In the genomic region with DNA sequence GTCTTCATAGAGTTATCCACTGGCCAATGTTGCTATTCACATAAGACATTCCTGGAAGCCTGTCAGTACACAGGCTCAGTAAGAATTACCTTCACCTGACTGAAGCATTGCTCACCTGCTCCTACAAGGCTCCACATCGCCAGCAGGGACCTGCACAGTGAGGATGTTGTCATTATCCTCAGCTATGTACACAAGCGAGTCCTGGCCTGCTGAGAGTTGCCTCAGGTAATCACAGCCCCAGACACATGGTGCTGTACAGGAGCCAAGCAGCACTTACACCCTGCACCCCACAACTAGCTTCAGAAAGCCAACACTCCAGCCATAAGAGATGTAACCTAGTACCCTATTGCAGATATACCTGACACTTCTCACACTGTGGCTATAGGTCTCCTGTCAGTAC, we compare ENCODE assay signal across 35 mouse cellular contexts. TPM values are rescaled to one million over a fixed set of nuclear protein-coding genes. Genes with fewer than 3 reads are reported as not detected.
DNase-seq lines count a peak whose midpoint lies in the region; ATAC-seq and TF ChIP-seq lines count a peak whose summit lies in the region.
"Had no signal": no experiment of that assay in that cellular context is flagged by ENCODE, and none has a peak within 500 bp of the region (broad histone marks: within the 10 kb centered on the region; RNA-seq: fewer than 3 reads in every experiment).

No protein-coding gene starts in this region.

- DNase-seq in embryonic facial prominence, embryonic 11.5 days (ENCODE audit: low spot score), result peak; percentile 13
- no peak for DNase-seq in embryonic facial prominence, embryonic 10.5 days (ENCODE audit: low spot score)
- peak; percentile 30 for DNase-seq in urinary bladder, adult 2 months (ENCODE audit: low spot score)
- DNase-seq in urinary bladder, postnatal 10 days (ENCODE audit: low spot score), result no peak
- no peak for DNase-seq in stomach, postnatal 0 days (ENCODE audit: low spot score)
- no peak for DNase-seq in gastrocnemius, adult 18-20 months (ENCODE audit: low spot score)
- DNase-seq: adrenal gland, adult 2 months; adrenal gland, postnatal 36 days; cerebellum, adult 18-20 months; cerebellum, postnatal 10 days; forebrain, postnatal 0 days; gastrocnemius, adult 2 months; gastrocnemius, postnatal 36 days; heart, adult 2 months; kidney, adult 2 months; kidney, postnatal 36 days; lung, embryonic 14.5 days; lung, postnatal 14 days; thymus, adult 2 months; thymus, postnatal 36 days had no signal

- no peaks in the 10 kb centered on the region for H3K4me1 ChIP-seq in embryonic facial prominence, embryonic 11.5 days (ENCODE audit: control insufficient read depth, insufficient read depth, low read length)
- 0 out of 2 replicates have a peak, but pooled peaks cover 6% of the 10 kb centered on the region for H3K4me1 ChIP-seq in embryonic facial prominence, embryonic 10.5 days
- H3K4me1 ChIP-seq in stomach, postnatal 0 days (replicated peaks; ENCODE audit: control insufficient read depth, insufficient read depth), result 0 out of 2 replicates have a peak, but pooled peaks cover 3% of the 10 kb centered on the region
- H3K4me1 ChIP-seq in heart, embryonic 11.5 days (ENCODE audit: control insufficient read depth, insufficient read depth, low read length), result no peaks in the 10 kb centered on the region
- H3K4me1 ChIP-seq: forebrain, embryonic 12.5 days; intestine, embryonic 15.5 days; liver, embryonic 15.5 days; midbrain, embryonic 12.5 days; neural tube, embryonic 13.5 days had no signal

- H3K36me3 ChIP-seq in embryonic facial prominence, embryonic 11.5 days (replicated peaks; ENCODE audit: control insufficient read depth, insufficient read depth, low read depth, low read length), result no peaks in the 10 kb centered on the region
- H3K36me3 ChIP-seq in embryonic facial prominence, embryonic 10.5 days (replicated peaks), result no peaks in the 10 kb centered on the region
- no peaks in the 10 kb centered on the region for H3K36me3 ChIP-seq in stomach, postnatal 0 days (ENCODE audit: control insufficient read depth, insufficient read depth, low read length)
- H3K36me3 ChIP-seq in heart, embryonic 11.5 days (ENCODE audit: control insufficient read depth, insufficient read depth, low read length), result no peaks in the 10 kb centered on the region
- H3K36me3 ChIP-seq: forebrain, embryonic 12.5 days; heart, embryonic 15.5 days; intestine, embryonic 15.5 days; liver, embryonic 15.5 days; midbrain, embryonic 12.5 days; neural tube, embryonic 13.5 days; stomach, embryonic 15.5 days had no signal

- ATAC-seq in embryonic facial prominence, embryonic 11.5 days (replicated peaks; ENCODE audit: insufficient number of reproducible peaks, low FRiP score, low TSS enrichment, low read depth), result no peak
- ATAC-seq in stomach, postnatal 0 days (ENCODE audit: low FRiP score, low TSS enrichment), result no peak; the same call in 1 of the 2 replicates
- no peak for ATAC-seq in frontal cortex, adult (ENCODE audit: low TSS enrichment)
- no peak for ATAC-seq in heart, embryonic 11.5 days (replicated peaks; ENCODE audit: insufficient number of reproducible peaks, low FRiP score, low TSS enrichment)
- ATAC-seq: activated CD4-positive, CD25-positive, alpha-beta regulatory T cell, adult 4 months; forebrain, postnatal 0 days; hindbrain, embryonic 16.5 days; intestine, embryonic 15.5 days had no signal

- peak; percentile 48 for TF ChIP-seq EP300 in stomach, postnatal 0 days (optimal IDR thresholded peaks at IDR 0.05)

- no peak overlapping the region for H3K4me2 ChIP-seq in embryonic facial prominence, embryonic 11.5 days (ENCODE audit: low read depth, low read length)
- no peak overlapping the region for H3K4me2 ChIP-seq in stomach, postnatal 0 days (replicated peaks; ENCODE audit: low read depth)
- H3K4me2 ChIP-seq in heart, embryonic 11.5 days, result no peak overlapping the region
- H3K4me2 ChIP-seq: forebrain, embryonic 12.5 days; heart, embryonic 15.5 days; intestine, embryonic 15.5 days; liver, embryonic 15.5 days; lung, embryonic 14.5 days; midbrain, embryonic 12.5 days; neural tube, embryonic 13.5 days; stomach, embryonic 15.5 days had no signal

- no peaks in the 10 kb centered on the region for H3K27me3 ChIP-seq in embryonic facial prominence, embryonic 11.5 days (ENCODE audit: control insufficient read depth, insufficient read depth, low read length)
- no peaks in the 10 kb centered on the region for H3K27me3 ChIP-seq in embryonic facial prominence, embryonic 10.5 days (replicated peaks; ENCODE audit: low read depth, poor library complexity, severe bottlenecking)
- H3K27me3 ChIP-seq in stomach, postnatal 0 days (ENCODE audit: control insufficient read depth, insufficient read depth, low read length), result no peaks in the 10 kb centered on the region
- H3K27me3 ChIP-seq in heart, embryonic 11.5 days (ENCODE audit: control insufficient read depth, insufficient read depth, low read length), result peaks cover 2% of the 10 kb centered on the region; the same call in 1 of the 2 replicates
- H3K27me3 ChIP-seq: forebrain, embryonic 12.5 days; intestine, embryonic 15.5 days; liver, embryonic 15.5 days; midbrain, embryonic 12.5 days; neural tube, embryonic 13.5 days; stomach, embryonic 15.5 days had no signal

- H3K4me3 ChIP-seq in embryonic facial prominence, embryonic 11.5 days (ENCODE audit: low read depth, low read length), result no peak overlapping the region
- no peak overlapping the region for H3K4me3 ChIP-seq in embryonic facial prominence, embryonic 10.5 days
- H3K4me3 ChIP-seq in stomach, postnatal 0 days (ENCODE audit: low read depth, low read length), result no peak overlapping the region
- no peak overlapping the region for H3K4me3 ChIP-seq in heart, embryonic 11.5 days (ENCODE audit: low read depth, low read length)
- H3K4me3 ChIP-seq: forebrain, embryonic 12.5 days; gastrocnemius, adult 2 months; heart, adult 2 months; heart, embryonic 15.5 days; intestine, embryonic 15.5 days; liver, embryonic 15.5 days; midbrain, embryonic 12.5 days; neural tube, embryonic 13.5 days; stomach, embryonic 15.5 days had no signal

- 71% methylated on average over 2 of the region's 2 CpGs for WGBS in embryonic facial prominence, embryonic 11.5 days
- 77% methylated on average over 2 of the region's 2 CpGs for WGBS in embryonic facial prominence, embryonic 10.5 days
- WGBS in stomach, postnatal 0 days, result 73% methylated on average over 2 of the region's 2 CpGs
- 73% methylated on average over 2 of the region's 2 CpGs for WGBS in heart, embryonic 11.5 days (ENCODE audit: insufficient replicate concordance)

- H3K9ac ChIP-seq in embryonic facial prominence, embryonic 11.5 days (replicated peaks; ENCODE audit: low read length), result no peak overlapping the region
- no peak overlapping the region for H3K9ac ChIP-seq in stomach, postnatal 0 days (ENCODE audit: low read length)
- no peak overlapping the region for H3K9ac ChIP-seq in heart, embryonic 11.5 days (ENCODE audit: low read depth, low read length)
- H3K9ac ChIP-seq: forebrain, embryonic 12.5 days; forebrain, postnatal 0 days; heart, embryonic 15.5 days; intestine, embryonic 15.5 days; liver, embryonic 15.5 days; lung, embryonic 14.5 days; midbrain, embryonic 12.5 days; neural tube, embryonic 13.5 days; stomach, embryonic 15.5 days had no signal

- 0 out of 2 replicates have a peak, but pooled peaks have one; percentile 10 for TF ChIP-seq CTCF in stomach, postnatal 0 days (IDR thresholded peaks at IDR 0.05; ENCODE audit: low read depth)

- no peaks in the 10 kb centered on the region for H3K9me3 ChIP-seq in embryonic facial prominence, embryonic 11.5 days (replicated peaks; ENCODE audit: control insufficient read depth, low read length)
- H3K9me3 ChIP-seq in embryonic facial prominence, embryonic 10.5 days, result no peaks in the 10 kb centered on the region
- no peaks in the 10 kb centered on the region for H3K9me3 ChIP-seq in stomach, postnatal 0 days (ENCODE audit: control insufficient read depth, low read length)
- H3K9me3 ChIP-seq in heart, embryonic 11.5 days (replicated peaks; ENCODE audit: control insufficient read depth, low read length), result no peaks in the 10 kb centered on the region
- H3K9me3 ChIP-seq: forebrain, embryonic 12.5 days; heart, embryonic 15.5 days; intestine, embryonic 15.5 days; liver, embryonic 15.5 days; midbrain, embryonic 12.5 days; neural tube, embryonic 13.5 days; stomach, embryonic 15.5 days had no signal

- no peak overlapping the region for H3K27ac ChIP-seq in embryonic facial prominence, embryonic 11.5 days (replicated peaks; ENCODE audit: low read depth, low read length)
- H3K27ac ChIP-seq in embryonic facial prominence, embryonic 10.5 days (replicated peaks), result no peak overlapping the region
- no peak overlapping the region for H3K27ac ChIP-seq in stomach, postnatal 0 days (replicated peaks)
- no peak overlapping the region for H3K27ac ChIP-seq in heart, embryonic 11.5 days (ENCODE audit: low read depth, low read length)
- H3K27ac ChIP-seq: forebrain, embryonic 12.5 days; gastrocnemius, adult 2 months; heart, adult 2 months; heart, embryonic 15.5 days; intestine, embryonic 15.5 days; liver, embryonic 15.5 days; midbrain, embryonic 12.5 days; neural tube, embryonic 13.5 days; stomach, embryonic 15.5 days had no signal

RNA-seq across cellular contexts. Expression of a gene that starts 37.1 kb away (rescaled TPM):
- 11.1 and 11.3 TPM in 2 replicates for polyA plus RNA-seq in embryonic facial prominence, embryonic 11.5 days (2014; fragmentation: Nextera tagmentation; extraction: Ambion mirVana)
- 8.1 and 8.8 TPM in 2 replicates for polyA plus RNA-seq in embryonic facial prominence, embryonic 10.5 days (2016; fragmentation: Nextera tagmentation; extraction: Ambion mirVana)
- 4.0 and 4.2 TPM in 2 replicates for polyA plus RNA-seq in urinary bladder, adult 2 months (2012; rRNA removed)
- 9.0 and 10.4 TPM in 2 replicates for polyA plus RNA-seq in stomach, postnatal 0 days (2015; fragmentation: Nextera tagmentation; extraction: Ambion mirVana)
- total RNA-seq in gastrocnemius, adult 18-20 months (2021), result not detected
- 3.6 and 5.2 TPM in 2 replicates for polyA plus RNA-seq in heart, embryonic 11.5 days (2014; fragmentation: Nextera tagmentation; extraction: Ambion mirVana)
- total RNA-seq: CH12.LX; gastrocnemius, adult 2 months; gastrocnemius, postnatal 36 days; heart, adult 2 months; heart, postnatal 25 days; liver, adult 2 months had no signal
- polyA plus RNA-seq: activated CD4-positive, CD25-positive, alpha-beta regulatory T cell, adult 4 months; C2C12; liver, adult 2 months had no signal

Comparison
In these comparisons a context has a peak if more than half of its experiments do, and no peak if none do; other contexts are left out.
1. DNase-seq: peak in embryonic facial prominence, embryonic 11.5 days (single experiment) and urinary bladder, adult 2 months (single experiment); none in embryonic facial prominence, embryonic 10.5 days (single experiment), urinary bladder, postnatal 10 days (single experiment), stomach, postnatal 0 days (single experiment) and gastrocnemius, adult 18-20 months (single experiment).